In the genomic region with DNA sequence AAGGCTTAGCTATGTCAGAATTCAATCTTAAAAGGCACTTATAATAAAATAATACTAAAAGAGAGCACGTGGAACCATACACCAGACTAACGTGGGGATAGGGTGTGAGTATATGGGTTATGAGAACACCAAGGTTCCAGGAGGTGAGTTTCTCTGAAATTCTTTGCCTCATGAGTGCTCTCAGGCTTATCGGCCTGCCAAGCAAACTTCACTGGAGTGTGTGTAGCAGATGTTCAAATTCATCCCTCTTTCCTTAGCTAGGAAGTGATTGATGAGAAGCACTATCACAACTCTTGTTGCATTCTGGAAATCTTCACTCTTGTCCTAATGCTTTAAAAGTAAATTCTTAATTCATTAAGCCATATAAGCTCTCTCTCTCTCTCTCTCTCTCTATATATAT, we compare ENCODE assay signal across 29 mouse cellular contexts. TPM values are rescaled to one million over a fixed set of nuclear protein-coding genes. Genes with fewer than 3 reads are reported as not detected.
DNase-seq lines count a peak whose midpoint lies in the region; TF ChIP-seq lines count a peak whose summit lies in the region.
"Had no signal": no experiment of that assay in that cellular context is flagged by ENCODE, and none has a peak within 500 bp of the region (broad histone marks: within the 10 kb centered on the region; RNA-seq: fewer than 3 reads in every experiment).

No protein-coding gene starts in this region.

- TF ChIP-seq CTCF in ES-Bruce4 (IDR thresholded peaks at IDR 0.05; ENCODE audit: low read depth, low read length) = no peak

- H3K4me1 ChIP-seq in ES-Bruce4 (ENCODE audit: control insufficient read depth, insufficient read depth, low read length) (no peaks in the 10 kb centered on the region), ES-E14 (ENCODE audit: control insufficient read depth in 2 of 2, insufficient read depth in 2 of 2, low read length in 2 of 2, poor library complexity in 1 of 2) (peaks cover 0 to 6% of the 10 kb centered on the region in 2 experiments; a peak in 2 of 4 replicates)
- H3K4me1 ChIP-seq: embryonic facial prominence, embryonic 13.5 days; embryonic facial prominence, embryonic 15.5 days; forebrain, embryonic 13.5 days; forebrain, embryonic 15.5 days had no signal

- H3K9ac ChIP-seq in ES-Bruce4 (ENCODE audit: low read depth, poor library complexity, severe bottlenecking) = no peak overlapping the region; the same call in 1 of the 2 replicates
- no peak overlapping the region for H3K9ac ChIP-seq in ES-E14 (ENCODE audit: insufficient read depth, low read depth, low read length, poor library complexity, severe bottlenecking)
- H3K9ac ChIP-seq: embryonic facial prominence, embryonic 13.5 days; embryonic facial prominence, embryonic 15.5 days; forebrain, embryonic 13.5 days; forebrain, embryonic 15.5 days; forebrain, postnatal 0 days had no signal

- H3K36me3 ChIP-seq in ES-Bruce4 (ENCODE audit: control insufficient read depth, insufficient read depth, low read length, poor library complexity, severe bottlenecking) (no peaks in the 10 kb centered on the region), ES-E14 (ENCODE audit: control insufficient read depth, insufficient read depth, low read length, poor library complexity, severe bottlenecking) (no peaks in the 10 kb centered on the region)
- H3K36me3 ChIP-seq: embryonic facial prominence, embryonic 13.5 days; embryonic facial prominence, embryonic 15.5 days; forebrain, embryonic 15.5 days had no signal

- peak overlapping the region; percentile 99 for H3K27ac ChIP-seq in ES-Bruce4 (ENCODE audit: insufficient read depth, low read length)
- H3K27ac ChIP-seq in ES-E14 (ENCODE audit: insufficient read depth, low read depth, low read length, poor library complexity, severe bottlenecking) = peak overlapping the region; percentile 92; the same call in 1 of the 2 replicates
- H3K27ac ChIP-seq: embryonic facial prominence, embryonic 13.5 days; embryonic facial prominence, embryonic 15.5 days; forebrain, embryonic 13.5 days; forebrain, embryonic 15.5 days had no signal

- in situ Hi-C loops in ES-E14 (cut with MboI; ENCODE audit: low sequenced_read_pairs in 2 of 2, unreplicated experiment in 2 of 2) = no loop called here

- H3K4me3 ChIP-seq in ES-Bruce4 (ENCODE audit: low read depth, low read length) = no peak overlapping the region
- no peak overlapping the region for H3K4me3 ChIP-seq in ES-E14 (ENCODE audit: insufficient read depth in 1 of 2, low read depth in 1 of 2, low read length in 2 of 2, poor library complexity in 1 of 2, severe bottlenecking in 1 of 2)
- H3K4me3 ChIP-seq: embryonic facial prominence, embryonic 13.5 days; embryonic facial prominence, embryonic 15.5 days; erythroblast, embryonic 14.5 days; forebrain, embryonic 13.5 days; forebrain, embryonic 15.5 days had no signal

- H3K9me3 ChIP-seq in ES-Bruce4 (replicated peaks; ENCODE audit: control insufficient read depth, insufficient read depth, low read length, poor library complexity, severe bottlenecking) (peaks cover 3% of the 10 kb centered on the region; the same call in 1 of the 2 replicates), ES-E14 (ENCODE audit: control insufficient read depth, insufficient read depth, low read depth, low read length) (no peaks in the 10 kb centered on the region)
- H3K9me3 ChIP-seq: embryonic facial prominence, embryonic 13.5 days; embryonic facial prominence, embryonic 15.5 days; forebrain, embryonic 13.5 days; forebrain, embryonic 15.5 days had no signal

- TF ChIP-seq EP300 in ES-Bruce4 (IDR thresholded peaks at IDR 0.05; ENCODE audit: insufficient read depth, low read depth, low read length) = no peak

- DNase-seq in ES-E14 (ENCODE audit: low read depth, low spot score) (no peak), ZHBTc4 (ENCODE audit: low read depth, low spot score) (peak; percentile 49)
- no peak for DNase-seq in left cerebral cortex, adult 9 months (ENCODE audit: low spot score in 2 of 2)
- DNase-seq in right cerebral cortex, postnatal 36 days (ENCODE audit: low spot score in 2 of 2) = no peak
- DNase-seq: adrenal gland, adult 2 months; adrenal gland, postnatal 10 days; adrenal gland, postnatal 25 days; B cell, adult 2 months; cerebellum, adult 11 months; cerebellum, adult 18-20 months; cerebellum, adult 8-10 months; cerebellum, adult 9-11 months; cerebellum, postnatal 14 days; cerebellum, postnatal 36 days; embryo, embryonic 11 days; forebrain, postnatal 0 days had no signal

- H3K27me3 ChIP-seq in ES-Bruce4 (ENCODE audit: control insufficient read depth, insufficient read depth, low read length, poor library complexity, severe bottlenecking) = no peaks in the 10 kb centered on the region
- H3K27me3 ChIP-seq: CH12.LX; embryonic facial prominence, embryonic 13.5 days; embryonic facial prominence, embryonic 15.5 days; forebrain, embryonic 13.5 days; forebrain, embryonic 15.5 days had no signal

- no peak for TF ChIP-seq POLR2A in ES-Bruce4 (IDR thresholded peaks at IDR 0.05; ENCODE audit: insufficient read depth, low read length)

TF ChIP-seq in ES-E14, 5 proteins besides CTCF, POLR2A, EP300 and RAD21:
- no peak for TF ChIP-seq HCFC1 (IDR thresholded peaks at IDR 0.05; ENCODE audit: borderline replicate concordance, insufficient read depth, low read length)
- TF ChIP-seq ZC3H11A (IDR thresholded peaks at IDR 0.05; ENCODE audit: borderline replicate concordance, low read depth, low read length) = no peak

RNA-seq across cellular contexts. Expression of a gene that starts 9.1 kb away (rescaled TPM):
- not detected in 2 replicates for polyA plus RNA-seq in ES-Bruce4 (2011; ENCODE audit: insufficient read depth, insufficient read length, low read depth, missing spikeins)
- not detected in 2 replicates for total RNA-seq in ES-E14 (2012; rRNA removed)
- total RNA-seq: adrenal gland, adult 2 months; adrenal gland, postnatal 10 days; adrenal gland, postnatal 25 days; adrenal gland, postnatal 4 days; CH12.LX; common myeloid progenitor, adult 5-6 weeks; MEL had no signal
- polyA plus RNA-seq: adrenal gland, adult 2 months; embryonic facial prominence, embryonic 11.5 days; embryonic facial prominence, embryonic 13.5 days; embryonic facial prominence, embryonic 15.5 days; erythroblast, embryonic 14.5 days; forebrain, embryonic 11.5 days; forebrain, embryonic 13.5 days; forebrain, embryonic 15.5 days had no signal

RNA-seq across cellular contexts. Expression of a gene that starts 26.3 kb away (rescaled TPM):
- 0.11 TPM in 1 of 2 replicates, not detected in the other for polyA plus RNA-seq in ES-Bruce4 (2011; ENCODE audit: insufficient read depth, insufficient read length, low read depth, missing spikeins)
- total RNA-seq in ES-E14 (2012; rRNA removed) = 0.04 TPM in 1 of 2 replicates, not detected in the other
- total RNA-seq: adrenal gland, adult 2 months; adrenal gland, postnatal 10 days; adrenal gland, postnatal 25 days; adrenal gland, postnatal 4 days; CH12.LX; MEL had no signal
- polyA plus RNA-seq: adrenal gland, adult 2 months; embryonic facial prominence, embryonic 11.5 days; embryonic facial prominence, embryonic 13.5 days; embryonic facial prominence, embryonic 15.5 days; erythroblast, embryonic 14.5 days; forebrain, embryonic 13.5 days; forebrain, embryonic 15.5 days had no signal

RNA-seq across cellular contexts. Expression of a gene that starts 35.4 kb away (rescaled TPM):
- polyA plus RNA-seq in ES-Bruce4 (2011; ENCODE audit: insufficient read depth, insufficient read length, low read depth, missing spikeins) = 0.12 TPM in 2 replicates
- 0.05 TPM in 1 of 2 replicates, not detected in the other for total RNA-seq in ES-E14 (2012; rRNA removed)
- total RNA-seq: adrenal gland, adult 2 months; adrenal gland, postnatal 10 days; adrenal gland, postnatal 25 days; adrenal gland, postnatal 4 days; CH12.LX; common myeloid progenitor, adult 5-6 weeks; MEL had no signal
- polyA plus RNA-seq: adrenal gland, adult 2 months; CD4-positive, CD25-positive, alpha-beta regulatory T cell, adult 4 months; embryonic facial prominence, embryonic 11.5 days; embryonic facial prominence, embryonic 13.5 days; embryonic facial prominence, embryonic 15.5 days; forebrain, embryonic 13.5 days had no signal
